Mouse (Mus musculus) hindbrain, embryonic 15.5 days (tissue): Measurements from ENCODE around the gene Rps17. TPM values are rescaled to one million over a fixed set of nuclear protein-coding genes. Genes with fewer than 3 reads are reported as not detected.

Experiments
- ATAC-seq: fragments of 200-750 bp; cut with Nextera tagmentation; 2 replicates; pipeline ENCODE4 v1.8.0; 2017; ENCODE audit warnings: low read depth, moderate number of reproducible peaks, moderate TSS enrichment; ENCODE audit not compliant: low FRiP score
- H3K27ac ChIP-seq: fragments of 300-500 bp; sonication (generic); replicated peaks from 2 replicates; pipeline ENCODE4 v1.5.1; 2015; ENCODE audit warnings: mild to moderate bottlenecking, inconsistent platforms
- H3K27me3 ChIP-seq: fragments of 300-500 bp; sonication (generic); 2 replicates; pipeline ENCODE4 v1.6.1; 2015; ENCODE audit warnings: control low read depth, inconsistent platforms
- H3K36me3 ChIP-seq: fragments of 300-500 bp; sonication (generic); 2 replicates; pipeline ENCODE4 v1.6.1; 2015; ENCODE audit warnings: control low read depth, inconsistent platforms
- H3K4me1 ChIP-seq: fragments of 300-500 bp; sonication (generic); replicated peaks from 2 replicates; pipeline ENCODE4 v1.6.1; 2015; ENCODE audit warnings: control low read depth, inconsistent platforms
- H3K4me2 ChIP-seq: fragments of 300-500 bp; sonication (generic); 2 replicates; pipeline ENCODE4 v1.6.1; 2015; ENCODE audit warnings: moderate library complexity, mild to moderate bottlenecking, inconsistent platforms
- H3K4me3 ChIP-seq: fragments of 300-500 bp; sonication (generic); 2 replicates; pipeline ENCODE4 v1.5.1; 2015; ENCODE audit warnings: mild to moderate bottlenecking, inconsistent platforms
- H3K9ac ChIP-seq: fragments of 300-500 bp; sonication (generic); 2 replicates; pipeline ENCODE4 v1.6.1; 2015; ENCODE audit warnings: inconsistent platforms
- H3K9me3 ChIP-seq: fragments of 300-500 bp; sonication (generic); 2 replicates; pipeline ENCODE4 v1.6.1; 2016; ENCODE audit warnings: control low read depth, inconsistent platforms
- WGBS: fragments of 180-500 bp; shearing (Covaris S2); methylation state at CpG from one replicate; pipeline ENCODE4 v1.1.7; 2015; 5-methylcytosine and 5-hydroxymethylcytosine counted together
- polyA plus RNA-seq: library from polyadenylated mRNA; unstranded; fragments of >200 nt; fragmentation: Nextera tagmentation; extraction: Ambion mirVana; gene quantifications from 2 replicates; pipeline ENCODE4 v1.2.1, GENCODE M21; 2015

Gene Rps17
- polyA plus RNA-seq, 1 experiment from 2014 or later: 710 TPM

DNA sequence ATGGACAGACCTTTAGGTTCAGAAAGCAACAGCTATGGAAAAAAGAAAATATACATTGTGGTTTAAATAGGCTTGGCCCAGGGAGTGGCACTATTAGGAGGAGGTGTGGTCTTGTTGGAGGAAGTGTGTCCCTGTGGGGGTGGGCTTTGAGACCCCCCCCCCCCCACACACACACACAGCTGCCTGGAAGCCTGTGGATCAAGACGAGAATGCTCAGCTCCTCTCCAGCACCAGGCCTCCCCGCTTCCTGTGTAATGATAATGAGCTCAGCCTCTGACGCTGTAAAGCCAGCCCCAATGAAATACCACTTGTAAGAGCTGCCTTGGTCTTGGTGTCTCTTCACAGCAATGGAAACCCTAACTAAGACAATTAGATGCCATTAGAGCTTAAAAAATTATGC, 14.3 kb downstream of the Rps17 start:
- H3K27me3 ChIP-seq: no peaks in the 10 kb centered on the region
- no peaks in the 10 kb centered on the region; the same call in 1 of the 2 replicates for H3K36me3 ChIP-seq
- H3K4me3 ChIP-seq: no peak overlapping the region
- peaks cover under 1% of the 10 kb centered on the region; the same call in 1 of the 2 replicates for H3K4me1 ChIP-seq
- H3K27ac ChIP-seq: no peak overlapping the region
- no peak overlapping the region for H3K9ac ChIP-seq
- no peak overlapping the region for H3K4me2 ChIP-seq
- 10% methylated on average over 3 of the region's 3 CpGs for WGBS
- ATAC-seq: no peak
- no peaks in the 10 kb centered on the region for H3K9me3 ChIP-seq

DNA sequence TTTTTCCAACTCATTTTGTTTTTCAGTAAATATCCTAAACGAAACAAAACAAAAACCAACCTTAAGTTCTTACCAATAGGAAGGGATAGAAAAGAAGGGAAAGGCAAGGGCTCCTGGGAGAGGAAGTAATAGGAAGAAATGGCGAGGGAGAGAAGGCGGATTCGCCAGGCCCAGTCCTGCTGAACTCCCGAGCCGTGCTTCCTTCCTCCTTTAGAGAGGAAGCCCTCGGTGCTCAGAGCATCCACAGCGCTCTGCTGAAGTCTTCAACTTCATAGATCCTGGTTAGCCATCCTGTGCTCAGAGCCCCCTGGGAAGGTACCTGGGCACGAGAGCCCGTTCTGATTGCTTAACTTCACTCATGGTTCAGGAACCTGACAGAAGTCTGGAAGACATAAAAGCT, 17.4 kb downstream of the Rps17 start:
- no peak overlapping the region for H3K4me2 ChIP-seq
- no peaks in the 10 kb centered on the region for H3K4me1 ChIP-seq
- H3K27me3 ChIP-seq: no peaks in the 10 kb centered on the region
- no peaks in the 10 kb centered on the region for H3K9me3 ChIP-seq
- no peak overlapping the region for H3K9ac ChIP-seq
- H3K27ac ChIP-seq: no peak overlapping the region
- no peak for ATAC-seq
- WGBS: 86% methylated on average over 10 of the region's 10 CpGs
- H3K36me3 ChIP-seq: no peaks in the 10 kb centered on the region; the same call in 1 of the 2 replicates
- no peak overlapping the region for H3K4me3 ChIP-seq

GRCm38 (mm10) chr7:81326859-81327258, 18.2 kb downstream of the Rps17 start:
- no peaks in the 10 kb centered on the region for H3K4me1 ChIP-seq
- no peak overlapping the region for H3K4me3 ChIP-seq
- no peak overlapping the region for H3K27ac ChIP-seq
- no peak overlapping the region for H3K4me2 ChIP-seq
- no peak for ATAC-seq
- no peaks in the 10 kb centered on the region for H3K27me3 ChIP-seq
- no peaks in the 10 kb centered on the region for H3K36me3 ChIP-seq
- no peak overlapping the region for H3K9ac ChIP-seq
- H3K9me3 ChIP-seq: no peaks in the 10 kb centered on the region
- 82% methylated on average over 6 of the region's 6 CpGs for WGBS

DNA sequence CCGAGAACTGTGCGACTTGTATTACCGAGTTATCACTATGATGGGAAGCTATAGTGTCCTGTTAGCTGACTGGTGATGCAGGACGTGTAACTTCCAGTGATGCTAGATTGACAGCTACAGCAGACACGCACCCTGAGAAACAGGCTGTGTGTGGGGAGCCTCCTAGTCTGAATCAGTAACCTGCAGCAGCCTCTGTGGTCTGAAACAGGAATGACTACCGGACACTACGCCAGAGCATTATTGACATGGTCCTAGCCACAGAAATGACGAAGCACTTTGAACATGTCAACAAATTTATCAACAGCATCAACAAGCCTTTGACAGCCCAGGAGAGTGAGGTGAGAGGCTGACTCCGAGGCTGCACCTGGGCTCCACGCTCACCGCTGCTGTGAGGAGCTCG, 19.0 kb downstream of the Rps17 start:
- H3K27ac ChIP-seq: no peak overlapping the region
- WGBS: 86% methylated on average over 12 of the region's 12 CpGs
- H3K9ac ChIP-seq: no peak overlapping the region
- no peaks in the 10 kb centered on the region for H3K27me3 ChIP-seq
- H3K4me2 ChIP-seq: no peak overlapping the region
- no peak overlapping the region for H3K4me3 ChIP-seq
- H3K4me1 ChIP-seq: no peaks in the 10 kb centered on the region
- no peaks in the 10 kb centered on the region for H3K36me3 ChIP-seq
- H3K9me3 ChIP-seq: no peaks in the 10 kb centered on the region
- ATAC-seq: no peak

DNA sequence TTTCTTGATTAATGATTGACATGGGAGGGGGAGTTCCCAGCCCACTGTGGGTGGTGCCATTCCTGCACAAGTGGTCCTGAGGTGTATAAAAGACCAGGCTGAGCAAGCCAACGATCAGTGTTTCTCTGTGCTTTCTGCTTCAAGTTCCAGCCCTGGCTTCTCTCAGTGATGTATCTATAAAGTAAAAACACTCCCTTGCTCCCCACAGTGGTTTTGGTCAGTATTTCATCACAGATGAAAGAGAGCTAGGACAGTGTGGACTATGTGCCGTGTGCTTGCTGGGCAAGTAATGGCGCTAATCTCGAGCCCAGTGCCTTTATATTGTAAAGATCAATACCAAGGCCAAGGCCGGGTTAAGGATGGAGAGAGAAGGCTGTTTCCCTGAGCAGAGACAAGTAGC, 23.3 kb downstream of the Rps17 start:
- Histone ChIP-seq H3K27ac (no peak overlapping the region), H3K9ac (no peak overlapping the region), H3K4me1 (no peaks in the 10 kb centered on the region), H3K36me3 (no peaks in the 10 kb centered on the region), H3K9me3 (no peaks in the 10 kb centered on the region), H3K4me2 (no peak overlapping the region), H3K27me3 (no peaks in the 10 kb centered on the region), H3K4me3 (no peak overlapping the region)
- 81% methylated on average over 5 of the region's 5 CpGs for WGBS
- ATAC-seq: peak; percentile 63; the same call in 1 of the 2 replicates

GRCm38 (mm10) chr7:81319749-81320148, 25.3 kb downstream of the Rps17 start:
- Histone ChIP-seq H3K27me3 (no peaks in the 10 kb centered on the region), H3K9me3 (no peaks in the 10 kb centered on the region), H3K9ac (no peak overlapping the region), H3K4me1 (no peaks in the 10 kb centered on the region), H3K27ac (no peak overlapping the region), H3K4me2 (no peak overlapping the region), H3K4me3 (no peak overlapping the region), H3K36me3 (no peaks in the 10 kb centered on the region)
- no peak for ATAC-seq
- WGBS: 95% methylated on average over 6 of the region's 6 CpGs

- Histone ChIP-seq H3K9me3 (no peaks in the 10 kb centered on the region), H3K4me3 (no peak overlapping the region), H3K27me3 (no peaks in the 10 kb centered on the region), H3K27ac (no peak overlapping the region), H3K9ac (no peak overlapping the region), H3K4me1 (no peaks in the 10 kb centered on the region), H3K4me2 (no peak overlapping the region), H3K36me3 (no peaks in the 10 kb centered on the region)
- WGBS: 77% methylated on average over 8 of the region's 8 CpGs
- ATAC-seq: no peak
These were observed 29.5 kb downstream of the Rps17 start for GRCm38 (mm10) chr7:81315583-81315982.

DNA sequence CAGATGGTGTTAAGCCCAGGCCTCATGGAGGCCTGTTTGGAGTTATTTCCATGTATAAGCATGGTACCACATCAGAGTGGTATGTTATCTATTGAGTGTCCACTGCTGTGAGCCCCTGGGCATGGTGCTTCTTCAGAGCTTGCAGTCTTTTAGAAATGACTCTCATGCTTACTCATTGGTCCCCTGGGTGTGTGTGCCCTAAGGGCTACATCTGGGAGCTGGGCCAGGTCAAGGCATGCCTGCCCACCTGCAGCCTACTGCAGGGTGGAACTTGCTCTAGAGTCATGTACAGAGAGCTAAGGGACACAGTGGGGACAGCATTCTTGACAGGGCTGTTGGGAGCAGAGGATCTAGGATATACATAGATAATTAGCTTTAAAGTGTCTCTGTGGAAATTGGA, 33.5 kb downstream of the Rps17 start:
- H3K9me3 ChIP-seq: no peaks in the 10 kb centered on the region
- H3K9ac ChIP-seq: no peak overlapping the region
- H3K27me3 ChIP-seq: no peaks in the 10 kb centered on the region
- no peak for ATAC-seq
- H3K27ac ChIP-seq: no peak overlapping the region
- no peaks in the 10 kb centered on the region for H3K4me1 ChIP-seq
- no peaks in the 10 kb centered on the region for H3K36me3 ChIP-seq
- no peak overlapping the region for H3K4me3 ChIP-seq
- no peak overlapping the region for H3K4me2 ChIP-seq

GRCm38 (mm10) chr7:81311130-81311529, 33.9 kb downstream of the Rps17 start:
- Histone ChIP-seq H3K4me3 (no peak overlapping the region), H3K4me2 (no peak overlapping the region), H3K27me3 (no peaks in the 10 kb centered on the region), H3K4me1 (no peaks in the 10 kb centered on the region), H3K36me3 (no peaks in the 10 kb centered on the region), H3K9me3 (no peaks in the 10 kb centered on the region), H3K27ac (no peak overlapping the region), H3K9ac (no peak overlapping the region)
- ATAC-seq: no peak
- 97% methylated on average over 1 of the region's 1 CpGs for WGBS

- Histone ChIP-seq H3K36me3 (no peaks in the 10 kb centered on the region), H3K4me3 (no peak overlapping the region), H3K27ac (no peak overlapping the region), H3K9me3 (no peaks in the 10 kb centered on the region), H3K4me2 (no peak overlapping the region), H3K9ac (no peak overlapping the region), H3K27me3 (no peaks in the 10 kb centered on the region), H3K4me1 (no peaks in the 10 kb centered on the region)
- 91% methylated on average over 6 of the region's 6 CpGs for WGBS
- ATAC-seq: no peak
These were observed 35.8 kb downstream of the Rps17 start for GRCm38 (mm10) chr7:81309247-81309646.

- no peak for ATAC-seq
- Histone ChIP-seq H3K27me3 (no peaks in the 10 kb centered on the region), H3K9ac (no peak overlapping the region), H3K4me2 (no peak overlapping the region), H3K4me1 (no peaks in the 10 kb centered on the region), H3K27ac (no peak overlapping the region), H3K4me3 (no peak overlapping the region), H3K36me3 (no peaks in the 10 kb centered on the region), H3K9me3 (no peaks in the 10 kb centered on the region)
- 76% methylated on average over 8 of the region's 8 CpGs for WGBS
These were observed 37.3 kb downstream of the Rps17 start for GRCm38 (mm10) chr7:81307735-81308134.

GRCm38 (mm10) chr7:81304675-81305074, 40.4 kb downstream of the Rps17 start:
- Histone ChIP-seq H3K4me3 (no peak overlapping the region), H3K4me2 (no peak overlapping the region), H3K9ac (no peak overlapping the region), H3K36me3 (no peaks in the 10 kb centered on the region), H3K27ac (no peak overlapping the region), H3K4me1 (0 out of 2 replicates have a peak, but pooled peaks cover 3% of the 10 kb centered on the region), H3K27me3 (no peaks in the 10 kb centered on the region), H3K9me3 (no peaks in the 10 kb centered on the region)
- ATAC-seq: no peak
- 92% methylated on average over 5 of the region's 5 CpGs for WGBS

DNA sequence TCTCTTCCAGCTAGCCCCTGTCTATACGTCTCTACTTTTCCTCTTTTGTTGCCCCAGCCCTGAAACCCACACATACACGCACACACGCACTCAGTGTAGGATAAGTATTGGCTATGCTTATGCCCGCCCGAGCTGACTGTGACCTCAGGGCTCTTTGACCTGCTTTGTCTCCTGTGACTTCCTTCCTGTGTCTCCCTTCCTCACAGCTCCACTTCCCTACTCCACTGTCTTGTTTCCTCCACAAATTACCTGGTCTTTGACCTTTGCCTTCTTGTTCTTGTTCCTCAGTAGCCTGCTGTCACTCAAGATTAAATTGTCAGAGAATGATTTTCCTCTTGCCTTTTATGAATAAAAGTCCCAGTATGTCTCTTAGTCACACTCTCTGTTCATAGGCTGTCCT, 41.0 kb downstream of the Rps17 start:
- no peaks in the 10 kb centered on the region for H3K36me3 ChIP-seq
- H3K9ac ChIP-seq: no peak overlapping the region
- ATAC-seq: no peak
- H3K4me2 ChIP-seq: no peak overlapping the region
- no peak overlapping the region for H3K27ac ChIP-seq
- H3K27me3 ChIP-seq: no peaks in the 10 kb centered on the region
- H3K4me3 ChIP-seq: no peak overlapping the region
- 85% methylated on average over 5 of the region's 5 CpGs for WGBS
- H3K4me1 ChIP-seq: 0 out of 2 replicates have a peak, but pooled peaks cover 3% of the 10 kb centered on the region
- no peaks in the 10 kb centered on the region for H3K9me3 ChIP-seq
